Mouse (Mus musculus) small intestine, adult 2 months (tissue): ENCODE measurements at regions not wholly inside any gene's neighbourhood (a gene's known extent, or its start where the extent isn't known, plus 50 kb on each side); places are given as distances from the start of the nearest gene placed in this dataset.
A peak's percentile ranks its signal among the peaks of the same experiment; 100 is the strongest.

Source experiments
- CTCF ChIP-seq: fragments of 200-500 bp; IDR thresholded peaks from 2 replicates; pipeline ENCODE4 v1.5.1; 2012; ENCODE audit warnings: low read depth, mild to moderate bottlenecking, control low read depth, inconsistent platforms, low read length, moderate library complexity, mixed read lengths; ENCODE audit not compliant: insufficient replicate concordance, insufficient read length; ENCODE audit errors: extremely low read depth
- POLR2A ChIP-seq: fragments of 200-500 bp; IDR thresholded peaks from 2 replicates; pipeline ENCODE4 v1.6.1; 2012; ENCODE audit warnings: low read depth, mild to moderate bottlenecking, control low read depth, inconsistent platforms, low read length, moderate library complexity

GRCm38 (mm10) chr3:115642846-115643260 lies 72.0 kb downstream of the S1pr1 start:
- TF ChIP-seq CTCF (peak; percentile 85), POLR2A (no peak)
